Mouse (Mus musculus): Measurements from ENCODE around the gene Wdr70.

DNA sequence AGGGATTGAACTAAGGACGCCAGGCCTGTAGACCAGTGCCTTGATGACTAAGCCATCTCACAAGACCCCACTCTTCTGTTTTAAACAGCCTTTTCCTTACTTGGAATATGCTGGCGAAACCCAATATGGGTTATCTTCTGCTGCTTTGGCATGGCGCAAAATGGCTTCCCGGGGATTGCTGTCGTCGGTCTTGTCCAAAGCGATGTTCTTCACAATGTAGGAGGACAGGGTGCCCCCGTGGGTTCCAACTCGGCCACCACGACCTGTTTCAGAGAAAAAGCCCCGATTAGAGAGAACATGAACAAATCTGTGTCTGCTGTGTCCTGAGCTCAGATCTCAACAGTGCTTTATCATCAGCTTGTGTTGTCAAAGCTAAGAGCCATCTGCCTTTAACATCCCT, 214.8 kb downstream of the Wdr70 start:
- TF ChIP-seq CTCF (IDR thresholded peaks at IDR 0.05; ENCODE audit: control insufficient read depth, insufficient read depth, low read length) = no peak
- no peak for TF ChIP-seq POLR2A (IDR thresholded peaks at IDR 0.05; ENCODE audit: borderline replicate concordance, control insufficient read depth, low read depth, low read length)

Measured in bone marrow, adult 2 months (tissue).